Mouse (Mus musculus) spleen, adult 2 months (tissue): ENCODE data around the gene Farp1. TPM values are rescaled to one million over a fixed set of nuclear protein-coding genes. Genes with fewer than 3 reads are reported as not detected.

ENCODE experiments used
- DNase-seq, 2 experiments: peaks; one replicate each; pipeline versions ENCODE4 v3.0.0 to v3.0.0-alpha.2; 2012 to 2021; ENCODE audit warnings: low spot score in 2 of 2, low read depth in 1 of 2
- H3K27ac ChIP-seq: fragments of 200-500 bp; 2 replicates; pipeline ENCODE4 v1.5.1; 2012; ENCODE audit warnings: low read length, inconsistent platforms; ENCODE audit not compliant: insufficient read depth
- H3K27me3 ChIP-seq: fragments of 200-500 bp; 2 replicates; pipeline ENCODE4 v1.6.1; 2012; ENCODE audit warnings: mild to moderate bottlenecking, moderate library complexity, low read length, inconsistent platforms; ENCODE audit not compliant: control insufficient read depth, insufficient read depth
- H3K36me3 ChIP-seq: fragments of 200-500 bp; 2 replicates; pipeline ENCODE4 v1.6.1; 2012; ENCODE audit warnings: mild to moderate bottlenecking, low read length, inconsistent platforms; ENCODE audit not compliant: control insufficient read depth, insufficient read depth
- H3K4me1 ChIP-seq: fragments of 200-500 bp; 2 replicates; pipeline ENCODE4 v1.6.1; 2011; ENCODE audit warnings: inconsistent platforms; ENCODE audit not compliant: control insufficient read depth, insufficient read depth, insufficient read length
- H3K4me3 ChIP-seq: fragments of 200-500 bp; 2 replicates; pipeline ENCODE4 v1.5.1; 2011; ENCODE audit warnings: mild to moderate bottlenecking, inconsistent platforms; ENCODE audit not compliant: insufficient read depth, insufficient read length; ENCODE audit errors: extremely low read depth
- CTCF ChIP-seq: fragments of 200-500 bp; IDR thresholded peaks from 2 replicates; pipeline ENCODE4 v1.5.1; 2011; ENCODE audit warnings: mild to moderate bottlenecking, inconsistent platforms; ENCODE audit not compliant: insufficient read depth, insufficient read length, insufficient replicate concordance; ENCODE audit errors: extremely low read depth
- POLR2A ChIP-seq: fragments of 200-500 bp; IDR thresholded peaks from 2 replicates; pipeline ENCODE4 v1.6.1; 2011; ENCODE audit warnings: low read depth, low read length, inconsistent platforms
- WGBS: fragments of 180-500 bp; shearing (Covaris S2); methylation state at CpG from one replicate; pipeline ENCODE4 v1.1.7; 2018; 5-methylcytosine and 5-hydroxymethylcytosine counted together
- polyA plus RNA-seq: library from polyadenylated mRNA; depleted of rRNA; stranded (reverse); fragments of >200 nt; gene quantifications from 2 replicates; pipeline ENCODE4 v1.2.3, GENCODE M21; 2012

Farp1 gene
- polyA plus RNA-seq, 1 experiment: 3.0 TPM

- H3K36me3 ChIP-seq: no peaks in the 10 kb centered on the region
- H3K4me3 ChIP-seq: no peak overlapping the region
- no peak for DNase-seq
- peaks cover 2% of the 10 kb centered on the region; the same call in 1 of the 2 replicates for H3K4me1 ChIP-seq
- TF ChIP-seq CTCF: no peak
- no peak for TF ChIP-seq POLR2A
- no peak overlapping the region for H3K27ac ChIP-seq
- 64% methylated on average over 3 of the region's 3 CpGs for WGBS
- no peaks in the 10 kb centered on the region for H3K27me3 ChIP-seq
Observed at GRCm38 (mm10) chr14:121134414-121134813, 99.4 kb downstream of the Farp1 start.

GRCm38 (mm10) chr14:121143831-121144455, 108.9 kb downstream of the Farp1 start:
- H3K4me3 ChIP-seq: no peak overlapping the region
- H3K27ac ChIP-seq: no peak overlapping the region
- TF ChIP-seq CTCF (no peak), POLR2A (no peak)
- H3K36me3 ChIP-seq: no peaks in the 10 kb centered on the region
- WGBS: 82% methylated on average over 7 of the region's 7 CpGs
- peaks cover 4% of the 10 kb centered on the region; the same call in 1 of the 2 replicates for H3K4me1 ChIP-seq
- no peak for DNase-seq
- H3K27me3 ChIP-seq: no peaks in the 10 kb centered on the region

- no peaks in the 10 kb centered on the region for H3K27me3 ChIP-seq
- WGBS: 57% methylated on average over 2 of the region's 2 CpGs
- no peak overlapping the region for H3K27ac ChIP-seq
- H3K4me1 ChIP-seq: peaks cover 4% of the 10 kb centered on the region; the same call in 1 of the 2 replicates
- no peak for TF ChIP-seq CTCF
- TF ChIP-seq POLR2A: no peak
- no peak for DNase-seq
- H3K4me3 ChIP-seq: no peak overlapping the region
- H3K36me3 ChIP-seq: no peaks in the 10 kb centered on the region
Observed at GRCm38 (mm10) chr14:121144496-121144895, 109.5 kb downstream of the Farp1 start.

GRCm38 (mm10) chr14:121145291-121145690, 110.3 kb downstream of the Farp1 start:
- H3K36me3 ChIP-seq: no peaks in the 10 kb centered on the region
- peaks cover 4% of the 10 kb centered on the region; the same call in 1 of the 2 replicates for H3K4me1 ChIP-seq
- 86% methylated on average over 3 of the region's 3 CpGs for WGBS
- no peak for DNase-seq
- H3K27ac ChIP-seq: no peak overlapping the region
- TF ChIP-seq POLR2A (no peak), CTCF (no peak)
- H3K27me3 ChIP-seq: no peaks in the 10 kb centered on the region
- H3K4me3 ChIP-seq: no peak overlapping the region

- H3K27ac ChIP-seq: no peak overlapping the region
- TF ChIP-seq CTCF: no peak
- no peak for TF ChIP-seq POLR2A
- no peak overlapping the region for H3K4me3 ChIP-seq
- DNase-seq: no peak
- H3K4me1 ChIP-seq: peaks cover 4% of the 10 kb centered on the region; the same call in 1 of the 2 replicates
- H3K36me3 ChIP-seq: no peaks in the 10 kb centered on the region
- 25% methylated on average over 10 of the region's 10 CpGs for WGBS
- no peaks in the 10 kb centered on the region for H3K27me3 ChIP-seq
Observed at GRCm38 (mm10) chr14:121145698-121146097, 110.7 kb downstream of the Farp1 start.

- Histone ChIP-seq H3K4me3 (no peak overlapping the region), H3K27me3 (no peaks in the 10 kb centered on the region), H3K36me3 (no peaks in the 10 kb centered on the region), H3K4me1 (peaks cover 4% of the 10 kb centered on the region; the same call in 1 of the 2 replicates), H3K27ac (no peak overlapping the region)
- TF ChIP-seq POLR2A (no peak), CTCF (no peak)
- no peak for DNase-seq
- 17% methylated on average over 7 of the region's 7 CpGs for WGBS
Observed at GRCm38 (mm10) chr14:121146213-121146612, 111.2 kb downstream of the Farp1 start.

GRCm38 (mm10) chr14:121147026-121147425, 112.0 kb downstream of the Farp1 start:
- no peak for TF ChIP-seq CTCF
- DNase-seq: no peak
- no peak overlapping the region for H3K4me3 ChIP-seq
- H3K4me1 ChIP-seq: peaks cover 4% of the 10 kb centered on the region; the same call in 1 of the 2 replicates
- no peaks in the 10 kb centered on the region for H3K36me3 ChIP-seq
- no peaks in the 10 kb centered on the region for H3K27me3 ChIP-seq
- WGBS: 68% methylated on average over 3 of the region's 3 CpGs
- H3K27ac ChIP-seq: no peak overlapping the region
